Mouse (Mus musculus): ENCODE measurements around the gene Dlec1. TPM values are rescaled to one million over a fixed set of nuclear protein-coding genes. Genes with fewer than 3 reads are reported as not detected.

The Dlec1 gene
- polyA plus RNA-seq, 1 experiment, result 4.6 TPM

DNA sequence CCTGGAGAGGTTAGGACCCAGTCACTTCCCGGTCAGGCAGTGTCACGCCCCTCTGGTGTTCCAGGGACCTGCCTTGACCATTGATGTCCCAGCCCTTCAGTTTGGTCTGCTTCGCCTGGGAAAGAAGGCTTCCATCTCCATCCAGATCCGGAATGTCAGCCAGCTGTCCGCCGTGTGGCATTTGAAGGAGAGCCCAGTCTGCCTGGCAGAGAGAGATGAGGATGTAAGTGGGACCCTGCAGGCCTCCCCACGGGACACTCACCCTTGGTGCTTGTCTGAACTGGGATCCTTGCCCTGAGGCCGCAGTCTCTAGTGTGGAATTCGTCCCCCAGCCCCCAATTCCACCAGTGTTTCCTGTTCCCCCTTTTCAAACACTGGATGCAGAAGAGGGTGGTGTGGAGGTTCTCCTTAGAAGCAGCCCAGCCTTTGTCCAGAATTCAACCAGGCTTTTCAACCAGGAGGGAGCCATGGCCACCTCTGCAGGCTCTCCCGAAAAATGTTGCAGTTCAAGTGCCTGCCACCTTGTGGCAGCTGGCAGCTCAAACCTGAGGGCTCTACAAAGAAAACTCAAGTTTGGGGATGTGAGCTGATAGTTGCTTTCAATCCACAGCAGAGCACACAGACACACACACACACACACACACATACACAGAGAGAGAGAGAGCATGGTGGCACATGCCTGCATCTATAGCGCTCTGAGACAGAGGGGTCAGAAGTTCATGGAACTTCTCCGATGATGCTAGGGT lies 26.3 kb downstream of the Dlec1 start:
- no peak for DNase-seq (ENCODE audit: extremely low spot score in 1 of 2, low spot score in 1 of 2)

DNA sequence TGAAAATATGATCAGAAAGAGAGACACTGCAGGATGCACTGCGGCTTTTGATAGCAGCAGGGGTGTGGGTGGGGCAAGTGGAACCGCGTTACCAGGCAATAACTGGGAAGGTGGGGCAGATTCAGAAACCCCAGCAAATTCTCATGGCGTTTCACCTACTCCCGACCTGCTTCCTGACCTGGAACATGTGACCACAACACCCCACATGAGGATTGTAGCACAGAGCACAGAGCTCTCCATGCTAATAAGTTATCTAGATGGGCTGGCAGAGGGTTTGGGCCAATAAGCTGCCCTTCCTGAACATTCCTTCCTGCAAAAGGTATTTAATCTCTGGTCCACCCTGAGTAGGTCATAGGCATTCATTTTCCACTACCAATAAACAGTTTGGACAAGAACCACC lies 28.4 kb downstream of the Dlec1 start:
- no peak for DNase-seq (ENCODE audit: extremely low spot score in 1 of 2, low spot score in 1 of 2)

DNA sequence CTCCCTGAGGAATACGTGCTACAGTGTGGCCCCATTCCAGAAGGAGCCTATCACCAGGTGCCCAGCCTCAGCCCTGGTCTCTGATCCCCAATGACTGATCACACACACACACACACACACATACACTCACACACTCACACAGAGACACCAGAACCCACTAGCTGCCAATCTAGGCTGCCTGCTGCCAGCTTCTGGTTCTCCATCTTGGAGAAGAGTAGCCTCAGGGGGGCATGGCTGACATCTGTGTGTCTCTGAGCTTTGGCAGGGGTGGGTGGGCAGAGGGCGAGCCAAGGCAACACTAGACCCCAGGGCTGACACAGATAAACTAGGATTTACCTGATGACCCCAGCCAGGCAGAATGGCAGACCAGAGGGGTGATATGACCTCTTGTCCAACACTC lies 36.6 kb downstream of the Dlec1 start:
- DNase-seq (ENCODE audit: extremely low spot score in 1 of 2, low spot score in 1 of 2), result no peak

DNA sequence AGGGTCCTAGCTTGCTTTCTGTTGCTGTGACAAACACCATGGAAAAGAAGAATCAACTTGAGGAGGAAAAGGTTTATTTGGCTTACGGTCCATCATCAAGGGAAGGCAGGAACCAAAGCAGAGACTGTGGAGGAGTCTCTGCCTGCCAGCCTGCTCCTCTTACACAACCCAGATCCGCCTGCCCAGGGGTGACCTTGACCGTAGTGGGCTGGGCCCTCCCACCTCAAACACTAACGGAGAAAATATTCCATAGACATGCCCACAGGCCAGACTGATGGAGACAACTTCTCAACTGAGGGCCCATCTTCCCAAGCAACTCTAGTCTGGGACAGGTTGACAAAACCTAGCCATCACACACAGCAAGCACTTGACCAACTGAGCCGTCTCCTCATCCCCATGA lies 39.8 kb downstream of the Dlec1 start:
- DNase-seq (ENCODE audit: extremely low spot score in 1 of 2, low spot score in 1 of 2), result no peak

DNA sequence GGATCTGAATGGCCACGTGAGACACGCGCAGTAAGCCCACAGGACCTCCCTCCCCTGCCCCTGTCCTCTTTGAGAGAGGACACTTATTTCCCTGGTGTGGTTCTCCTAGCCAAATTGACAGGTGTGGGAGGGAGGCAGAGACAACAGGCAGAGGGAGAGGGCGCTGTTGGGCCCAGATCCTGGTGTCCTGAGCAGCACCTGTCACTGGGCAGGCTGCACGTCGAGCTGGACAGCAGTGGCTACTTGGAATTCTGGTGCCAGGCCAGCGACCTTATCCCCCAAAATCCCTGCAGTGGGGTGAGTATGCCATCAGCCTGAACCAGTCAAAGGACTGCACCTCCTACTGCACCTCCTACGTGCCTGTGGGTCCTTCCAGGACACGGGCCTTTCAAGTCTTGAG lies 41.1 kb downstream of the Dlec1 start:
- DNase-seq (ENCODE audit: extremely low spot score in 1 of 2, low spot score in 1 of 2), result no peak

DNA sequence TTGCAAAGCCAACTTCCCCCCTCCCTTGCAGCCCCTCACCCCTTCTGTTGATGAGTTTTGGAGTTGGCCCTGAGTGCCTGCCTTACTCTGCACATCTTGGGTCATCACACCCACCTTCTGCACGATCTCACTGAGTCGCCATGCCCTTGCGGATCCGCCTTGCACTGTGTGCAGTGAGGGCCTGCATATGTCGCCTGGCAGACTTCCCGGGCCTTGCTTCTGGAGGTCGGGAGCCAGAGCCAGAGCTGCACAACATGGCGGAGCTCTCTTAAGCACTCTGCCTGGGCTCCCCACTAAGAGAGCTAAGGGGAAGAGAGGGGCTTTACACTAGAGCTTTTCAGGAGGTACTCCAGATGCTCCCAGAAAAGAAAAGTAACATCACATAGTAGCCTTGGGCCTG lies 42.4 kb downstream of the Dlec1 start:
- no peak for DNase-seq (ENCODE audit: extremely low spot score in 1 of 2, low spot score in 1 of 2)

DNA sequence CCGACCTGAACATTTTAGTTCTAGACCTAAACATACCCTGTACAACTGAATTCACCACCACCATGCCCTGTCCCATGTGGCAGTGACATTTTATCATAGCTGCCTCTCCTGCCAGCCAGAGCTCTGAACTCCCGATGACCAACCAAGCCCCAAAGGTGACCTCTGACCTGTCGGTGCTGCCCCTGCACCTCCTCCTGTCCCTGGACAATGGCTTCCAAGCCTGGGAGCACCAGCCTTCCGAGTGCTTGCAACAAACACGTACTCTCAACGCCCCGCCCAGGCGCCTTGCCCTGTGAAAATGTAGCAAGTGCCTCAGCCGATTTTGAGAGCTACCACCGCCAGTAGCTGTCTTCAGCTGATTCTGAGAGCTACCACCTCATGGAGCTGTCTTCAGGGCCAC lies 42.9 kb downstream of the Dlec1 start:
- no peak for DNase-seq (ENCODE audit: extremely low spot score in 1 of 2, low spot score in 1 of 2)

DNA sequence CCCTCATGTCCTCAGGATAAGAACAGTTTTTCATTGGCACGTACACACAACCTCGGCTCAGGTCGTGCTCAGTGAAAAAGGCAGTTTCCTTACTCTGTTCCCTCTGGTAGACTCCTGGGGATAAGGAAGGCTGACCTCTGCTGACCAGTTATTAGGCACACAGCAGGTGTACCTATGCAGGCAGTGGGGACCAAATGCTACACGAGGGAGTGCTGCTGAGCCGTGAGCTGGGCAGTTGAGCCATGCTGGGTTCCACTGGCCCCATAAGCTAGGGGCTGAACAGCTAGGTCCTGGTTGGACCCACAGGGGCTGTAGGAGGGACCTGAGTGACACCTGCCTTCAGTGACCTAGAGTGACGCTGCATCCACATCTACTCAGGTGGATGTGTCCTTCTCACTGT lies 43.4 kb downstream of the Dlec1 start:
- no peak for DNase-seq (ENCODE audit: extremely low spot score in 1 of 2, low spot score in 1 of 2)

DNA sequence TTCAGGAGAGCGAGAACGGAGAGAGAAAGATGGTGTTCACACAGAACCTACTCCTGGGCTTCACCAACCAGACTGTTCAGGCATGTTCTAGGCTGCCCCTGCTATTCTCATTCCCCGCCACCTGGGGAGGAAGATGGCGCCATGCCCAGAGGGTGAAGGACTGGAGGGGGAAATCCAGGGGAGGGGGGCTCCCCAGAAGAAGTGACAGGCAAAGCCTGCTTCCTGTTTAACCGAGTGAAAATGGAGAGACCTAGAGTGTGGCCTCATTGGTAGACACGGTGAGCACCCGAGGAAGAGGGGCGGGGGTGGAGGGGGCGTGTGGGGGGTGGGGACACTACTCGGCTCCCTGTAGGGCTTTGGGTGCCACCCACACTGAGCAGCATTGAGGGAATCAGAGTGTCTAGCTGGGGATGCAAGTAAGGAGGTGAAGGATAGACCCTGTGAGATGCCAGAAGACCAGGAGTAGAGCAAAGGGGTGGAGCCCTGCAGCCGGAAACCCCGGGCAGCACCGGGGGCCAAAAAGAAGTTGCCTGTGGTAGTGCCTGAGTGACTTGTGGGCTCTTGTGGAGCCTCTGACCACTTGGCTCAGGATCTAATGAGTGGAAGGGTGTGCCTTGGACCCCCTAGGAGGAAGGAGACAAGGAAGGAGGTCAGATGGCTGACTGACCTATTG lies 44.0 kb downstream of the Dlec1 start:
- no peak for DNase-seq (ENCODE audit: extremely low spot score in 1 of 2, low spot score in 1 of 2)

DNA sequence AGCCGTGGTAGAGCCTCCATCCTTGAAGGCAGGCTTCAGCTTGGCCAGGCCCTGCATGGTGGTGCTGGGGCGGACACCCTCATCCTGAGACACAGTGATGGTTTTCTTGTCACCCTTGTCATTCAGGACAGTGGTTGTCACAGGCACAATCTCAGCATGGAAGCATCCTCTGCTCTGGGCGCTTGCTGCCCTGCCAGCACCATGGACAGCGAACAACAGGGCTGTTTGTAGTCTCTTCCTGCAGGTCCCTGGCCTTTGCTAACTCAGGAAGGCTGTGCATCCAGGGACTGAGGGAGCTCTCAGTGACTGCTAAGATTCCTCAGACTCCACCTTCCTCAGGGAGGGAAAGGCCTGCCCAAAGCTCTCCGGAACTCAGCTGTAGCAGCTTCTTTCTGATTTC lies 47.3 kb downstream of the Dlec1 start:
- no peak for DNase-seq (ENCODE audit: extremely low spot score in 1 of 2, low spot score in 1 of 2)

DNA sequence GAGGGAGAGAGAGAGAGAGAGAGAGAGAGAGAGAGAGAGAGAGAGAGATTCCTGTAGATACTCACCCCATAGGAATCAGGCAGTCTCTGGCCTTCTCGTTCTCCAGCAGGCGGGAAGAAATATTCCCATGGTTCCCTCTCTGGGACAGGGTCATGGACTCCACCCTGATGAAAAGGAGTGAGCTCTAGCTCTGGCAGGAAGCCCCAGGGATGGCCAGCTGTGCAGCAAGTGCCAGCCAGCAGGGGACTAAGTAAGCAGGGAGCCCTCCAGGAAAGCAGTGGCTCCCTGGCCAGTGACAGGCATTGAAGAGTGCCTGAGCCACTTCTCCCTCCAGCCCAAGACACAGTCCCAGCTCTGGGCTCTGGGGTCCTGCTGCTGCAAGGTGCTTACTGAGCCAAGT lies 49.5 kb downstream of the Dlec1 start:
- no peak for DNase-seq (ENCODE audit: extremely low spot score in 1 of 2, low spot score in 1 of 2)

DNA sequence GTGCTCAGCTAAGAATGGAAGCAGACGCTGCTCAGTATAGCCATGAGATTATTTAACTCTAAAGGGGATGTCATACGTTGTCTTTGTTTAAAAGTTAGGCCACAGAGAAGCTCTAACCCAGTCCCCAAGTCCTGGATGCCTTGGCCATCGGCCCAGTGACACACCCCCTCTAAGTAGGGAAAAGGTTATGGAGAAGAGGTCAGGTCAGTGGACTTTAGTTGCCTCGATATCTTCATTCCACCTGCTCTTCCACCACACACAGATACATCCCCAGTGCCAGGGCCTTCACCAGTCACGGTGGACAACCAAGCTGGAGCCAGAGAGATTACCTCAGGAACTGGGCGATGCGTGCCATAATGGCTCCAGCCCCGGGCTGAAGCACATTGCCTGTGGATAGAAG lies 53.1 kb downstream of the Dlec1 start:
- DNase-seq (ENCODE audit: extremely low spot score in 1 of 2, low spot score in 1 of 2), result no peak

DNA sequence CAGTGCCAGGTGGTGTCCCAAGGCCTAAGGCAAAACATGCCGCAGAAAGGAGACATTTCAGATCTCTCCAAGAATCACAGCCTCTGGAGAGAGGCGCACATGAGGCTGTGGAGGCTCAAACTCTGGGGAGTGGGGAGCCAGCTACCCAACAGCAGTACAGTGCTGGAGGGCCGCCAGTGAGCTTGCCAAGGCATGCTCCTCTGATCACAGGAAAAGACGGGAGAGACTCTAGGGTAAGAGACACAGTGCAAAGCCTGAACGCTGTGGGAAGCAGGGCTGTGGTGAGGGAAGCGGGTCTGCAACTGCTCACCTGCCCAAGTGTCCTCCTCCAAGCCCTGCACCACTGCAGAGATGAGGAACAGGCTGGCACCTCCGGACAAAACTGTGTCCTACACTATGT lies 53.5 kb downstream of the Dlec1 start:
- no peak for DNase-seq (ENCODE audit: extremely low spot score in 1 of 2, low spot score in 1 of 2)

DNA sequence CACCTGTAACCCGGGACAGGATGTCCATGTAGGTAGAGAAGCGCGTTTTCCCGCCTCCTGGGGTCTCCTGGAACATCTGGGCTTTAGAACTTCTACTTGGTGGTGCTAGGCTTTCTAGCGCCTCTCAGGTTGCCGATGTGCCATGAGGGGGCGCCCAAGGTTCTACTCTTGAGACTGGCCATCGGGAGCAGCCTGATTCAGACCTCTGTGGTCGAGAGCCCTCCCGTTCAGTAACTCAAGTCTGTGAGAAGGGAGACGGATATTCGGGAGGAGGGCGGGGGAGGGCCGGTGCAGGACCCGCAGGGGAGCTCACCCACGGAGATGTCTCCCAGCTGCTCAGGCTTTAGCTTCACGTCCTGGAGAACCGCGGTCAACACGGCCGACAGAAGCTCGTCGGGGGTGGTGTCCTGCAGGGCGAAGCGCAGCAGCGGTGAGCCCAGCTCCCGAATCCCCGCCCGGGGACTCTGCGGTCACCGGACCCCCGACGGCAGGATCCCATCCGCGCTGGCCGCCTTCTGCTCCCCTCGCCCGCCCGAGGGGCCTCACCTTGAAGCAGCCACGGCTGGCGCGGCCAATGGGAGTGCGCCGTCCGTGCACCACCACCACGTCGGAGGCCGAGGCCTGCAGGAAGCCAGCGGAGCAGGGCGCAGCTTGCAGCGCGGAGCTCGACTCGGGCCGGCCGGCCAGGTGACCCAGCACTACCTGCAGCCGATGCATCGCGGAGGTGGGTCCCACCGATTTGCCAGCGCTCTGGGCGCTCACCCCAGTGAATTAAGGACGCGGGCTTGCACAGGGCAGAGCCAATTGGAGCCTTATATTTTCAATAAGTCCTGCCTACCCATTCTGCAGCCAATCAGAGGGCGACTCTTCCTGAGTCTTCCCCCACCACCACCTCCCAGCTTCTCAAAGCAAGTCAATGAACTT lies 54.3 kb downstream of the Dlec1 start, which contains the start of gene Acaa1b:
Acaa1b (minus strand) TSS at position 816 of the 924 bp plus-strand sequence.
- peak; percentile 23 to 80 for DNase-seq (ENCODE audit: extremely low spot score in 1 of 2, low spot score in 1 of 2)

DNA sequence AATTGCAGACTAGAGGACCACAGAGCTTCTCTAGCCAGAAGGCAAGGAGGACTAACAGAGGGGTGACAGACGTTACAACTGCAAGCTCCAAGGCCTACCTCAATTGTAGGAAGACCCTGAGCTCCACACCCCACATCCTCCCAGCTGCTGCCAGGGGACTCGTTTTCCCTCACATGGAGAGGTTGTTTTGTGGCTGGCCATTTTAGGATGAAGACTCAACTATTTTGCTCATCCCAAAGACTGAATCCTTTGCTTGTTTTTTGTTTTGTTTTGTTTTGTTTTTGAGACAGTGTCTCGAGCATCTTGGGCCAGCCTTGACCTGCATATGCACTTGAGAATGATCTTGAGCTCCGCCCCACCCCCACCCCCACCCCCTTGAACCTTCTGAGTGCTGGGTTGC lies 56.6 kb downstream of the Dlec1 start, which contains the start of gene Gm47289:
Gm47289 (plus strand) TSS at position 301 of the 400 bp plus-strand sequence.
- DNase-seq (ENCODE audit: extremely low spot score in 1 of 2, low spot score in 1 of 2), result no peak

DNA sequence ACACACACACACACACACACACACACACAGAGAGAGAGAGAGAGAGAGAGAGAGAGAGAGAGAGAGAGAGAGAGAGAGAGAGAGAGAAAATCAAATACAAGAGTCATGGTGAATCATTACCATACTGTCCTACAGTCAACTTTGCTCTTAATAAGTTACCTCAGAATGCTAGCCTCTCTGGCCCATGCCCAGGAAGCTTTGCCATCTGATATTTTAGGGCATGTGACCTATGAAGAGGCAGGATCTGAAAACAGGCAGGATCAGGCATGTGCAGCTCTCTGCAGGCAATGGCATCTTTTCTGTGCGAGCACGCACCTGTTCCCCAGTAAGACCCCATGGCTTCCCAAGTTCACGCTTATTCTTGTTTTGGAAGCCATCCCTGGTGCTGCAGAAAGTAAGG lies 58.4 kb downstream of the Dlec1 start:
- no peak for DNase-seq (ENCODE audit: extremely low spot score in 1 of 2, low spot score in 1 of 2)

DNA sequence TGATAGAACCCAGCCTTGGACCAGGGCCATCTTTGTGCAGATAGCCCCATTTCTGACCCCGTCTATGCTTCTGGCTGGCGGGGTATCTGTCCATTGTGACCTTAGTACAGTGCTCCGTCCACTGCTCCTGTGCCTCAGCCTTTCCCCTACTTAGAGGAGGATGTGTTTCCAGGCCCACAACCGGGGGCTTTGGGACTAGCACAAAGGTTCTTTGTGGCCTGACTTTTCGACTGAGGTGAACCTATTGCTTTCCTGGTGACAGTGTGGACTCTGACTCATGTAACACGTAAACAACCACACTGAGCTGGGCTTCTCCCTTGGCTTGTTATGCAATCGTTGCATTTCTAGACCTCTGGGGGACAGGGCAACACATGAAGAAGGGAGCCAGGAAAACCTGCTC lies 62.5 kb downstream of the Dlec1 start:
- no peak for DNase-seq (ENCODE audit: extremely low spot score in 1 of 2, low spot score in 1 of 2)

DNA sequence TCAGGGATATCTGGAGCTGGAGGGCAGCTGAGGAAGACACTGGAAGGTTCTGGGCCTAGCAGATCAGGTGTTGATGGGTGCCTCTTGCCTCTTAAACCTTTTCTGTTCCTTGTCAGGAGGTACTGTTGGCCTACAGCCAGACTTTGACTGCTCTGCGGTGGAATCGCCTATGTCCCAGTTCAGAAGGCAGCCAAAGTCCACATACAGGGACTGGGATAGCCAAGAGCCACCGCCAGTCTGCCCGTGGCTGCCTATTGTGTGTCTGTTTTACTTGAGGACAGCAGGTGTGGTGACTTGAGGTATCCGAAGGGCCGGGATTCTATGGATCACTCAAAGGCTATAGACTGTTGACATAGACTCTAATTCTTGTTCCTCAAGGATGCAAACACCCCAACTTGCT lies 63.3 kb downstream of the Dlec1 start:
- DNase-seq (ENCODE audit: extremely low spot score in 1 of 2, low spot score in 1 of 2), result no peak

DNA sequence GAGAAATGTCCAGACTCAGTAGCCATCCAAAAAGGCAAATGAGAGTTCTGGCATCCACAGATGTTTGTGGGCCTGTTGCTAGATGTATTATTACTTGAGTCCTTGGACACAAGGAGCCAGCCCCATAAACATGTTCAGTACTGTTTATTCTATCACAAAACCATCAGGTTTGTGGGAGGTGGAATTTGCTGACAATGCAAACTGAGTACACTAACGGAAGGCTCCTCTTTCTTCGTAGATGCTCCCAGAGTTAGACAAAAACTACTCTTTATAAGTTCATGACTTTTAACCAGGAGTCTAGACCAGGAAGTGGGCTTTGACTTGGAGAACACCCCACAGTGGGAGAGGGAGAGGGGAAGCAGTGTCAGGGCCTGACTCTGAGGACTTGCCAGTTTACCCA lies 65.3 kb downstream of the Dlec1 start:
- no peak for DNase-seq (ENCODE audit: extremely low spot score in 1 of 2, low spot score in 1 of 2)

DNA sequence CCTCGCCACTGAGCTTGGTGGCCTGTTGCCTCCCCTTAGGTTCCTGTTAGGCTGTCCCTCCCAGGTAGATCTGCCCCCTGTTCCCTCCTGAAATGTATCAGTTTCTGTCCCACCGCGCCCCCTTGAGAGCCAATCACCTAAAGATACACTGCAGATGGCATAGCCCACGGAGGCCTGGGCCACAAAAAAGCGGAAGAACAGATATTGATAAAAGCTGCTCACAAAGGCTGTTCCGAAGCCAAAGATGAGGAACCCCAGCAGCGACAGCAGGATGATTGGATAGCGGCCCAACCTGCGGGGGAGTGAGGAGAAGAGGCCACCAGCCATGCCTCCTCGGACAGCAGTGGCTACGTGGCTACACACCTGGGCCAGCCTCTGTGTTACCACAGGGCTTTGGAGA lies 77.0 kb downstream of the Dlec1 start:
- DNase-seq (ENCODE audit: extremely low spot score in 1 of 2, low spot score in 1 of 2), result no peak

DNA sequence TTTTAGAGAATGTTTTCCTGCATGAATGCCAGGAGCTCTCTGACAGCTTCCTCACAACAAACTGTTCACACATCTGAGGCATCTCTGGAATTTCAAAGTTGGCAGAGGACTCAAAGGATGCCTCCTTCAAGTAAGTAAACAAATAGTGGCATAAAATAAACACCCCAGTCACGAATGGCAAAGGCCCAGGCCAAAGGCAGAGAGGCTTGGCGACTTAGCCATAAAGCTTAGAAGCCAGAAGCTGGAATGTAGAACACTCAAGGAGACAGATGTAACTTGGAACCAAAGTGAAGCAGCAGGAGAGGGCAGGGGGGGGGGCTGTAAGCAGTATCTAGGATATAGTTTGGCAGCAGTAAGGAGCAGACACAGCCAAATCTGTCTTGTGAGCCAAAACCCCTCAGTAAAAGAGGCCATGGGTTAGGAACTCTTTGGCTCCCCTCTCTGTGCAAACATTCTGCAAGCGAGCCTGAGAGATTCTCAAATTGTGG lies 79.0 kb downstream of the Dlec1 start:
- peak in 1 of 2 experiments; percentile 7 for DNase-seq (ENCODE audit: extremely low spot score in 1 of 2, low spot score in 1 of 2)
